Mouse (Mus musculus) spleen, adult 2 months (tissue): ENCODE measurements around the gene Slfn2.

Source experiments
- CTCF ChIP-seq: fragments of 200-500 bp; IDR thresholded peaks from 2 replicates; pipeline ENCODE4 v1.5.1; 2011; ENCODE audit warnings: mild to moderate bottlenecking, inconsistent platforms; ENCODE audit not compliant: insufficient read depth, insufficient read length, insufficient replicate concordance; ENCODE audit errors: extremely low read depth
- POLR2A ChIP-seq: fragments of 200-500 bp; IDR thresholded peaks from 2 replicates; pipeline ENCODE4 v1.6.1; 2011; ENCODE audit warnings: low read depth, low read length, inconsistent platforms

GRCm38 (mm10) chr11:83045642-83046041 is 19.3 kb upstream of the Slfn2 start:
- no peak for TF ChIP-seq CTCF
- TF ChIP-seq POLR2A = no peak
